22 mouse cellular contexts compared by ENCODE assay signal in genomic region chr9:96095192-96095591, GRCm38 (mm10). TPM values are rescaled to one million over a fixed set of nuclear protein-coding genes. Genes with fewer than 3 reads are reported as not detected.
A peak's percentile ranks its signal among the peaks of the same experiment; 100 is the strongest.
DNase-seq lines count a peak whose midpoint lies in the region; ATAC-seq lines count a peak whose summit lies in the region.
"Had no signal": no experiment of that assay in that cellular context is flagged by ENCODE, and none has a peak within 500 bp of the region (broad histone marks: within the 10 kb centered on the region; RNA-seq: fewer than 3 reads in every experiment).

No protein-coding gene starts in this region.

- H3K27me3 ChIP-seq in forebrain, embryonic 12.5 days: no peaks in the 10 kb centered on the region
- H3K27me3 ChIP-seq: embryonic facial prominence, embryonic 12.5 days; embryonic facial prominence, embryonic 15.5 days; forebrain, embryonic 15.5 days; hindbrain, embryonic 12.5 days; hindbrain, embryonic 15.5 days had no signal

- no peaks in the 10 kb centered on the region for H3K36me3 ChIP-seq in forebrain, embryonic 12.5 days (replicated peaks)
- H3K36me3 ChIP-seq: embryonic facial prominence, embryonic 12.5 days; embryonic facial prominence, embryonic 15.5 days; forebrain, embryonic 15.5 days; G1E; heart, embryonic 10.5 days; hindbrain, embryonic 12.5 days; hindbrain, embryonic 15.5 days had no signal

- no peak overlapping the region for H3K9ac ChIP-seq in forebrain, embryonic 12.5 days
- H3K9ac ChIP-seq: embryonic facial prominence, embryonic 12.5 days; embryonic facial prominence, embryonic 15.5 days; forebrain, embryonic 15.5 days; hindbrain, embryonic 12.5 days; hindbrain, embryonic 15.5 days had no signal

- ATAC-seq in megakaryocyte-erythroid progenitor cell, adult 5-6 weeks (replicated peaks; ENCODE audit: low FRiP score, low TSS enrichment, poor library complexity, severe bottlenecking): peak; percentile 96
- ATAC-seq in forebrain, embryonic 12.5 days (ENCODE audit: low FRiP score): no peak
- ATAC-seq: activated CD4-positive, CD25-positive, alpha-beta regulatory T cell, adult 4 months; forebrain, embryonic 15.5 days had no signal

- 81% methylated on average over 1 of the region's 1 CpGs for whole genome bisulfite sequencing in forebrain, embryonic 12.5 days

- peaks cover 33% of the 10 kb centered on the region for H3K9me3 ChIP-seq in forebrain, embryonic 12.5 days
- H3K9me3 ChIP-seq: hindbrain, embryonic 15.5 days had no signal

- no peaks in the 10 kb centered on the region for H3K4me1 ChIP-seq in forebrain, embryonic 12.5 days
- H3K4me1 ChIP-seq: embryonic facial prominence, embryonic 12.5 days; embryonic facial prominence, embryonic 15.5 days; forebrain, embryonic 15.5 days; heart, embryonic 10.5 days; hindbrain, embryonic 12.5 days; hindbrain, embryonic 15.5 days had no signal

- H3K27ac ChIP-seq in forebrain, embryonic 12.5 days: no peak overlapping the region
- H3K27ac ChIP-seq: embryonic facial prominence, embryonic 12.5 days; embryonic facial prominence, embryonic 15.5 days; forebrain, embryonic 15.5 days; heart, adult 2 months; heart, embryonic 10.5 days; hindbrain, embryonic 12.5 days; hindbrain, embryonic 15.5 days had no signal

- no peak overlapping the region for H3K4me3 ChIP-seq in forebrain, embryonic 12.5 days (replicated peaks)
- H3K4me3 ChIP-seq: embryonic facial prominence, embryonic 12.5 days; embryonic facial prominence, embryonic 15.5 days; forebrain, embryonic 15.5 days; heart, adult 2 months; heart, embryonic 10.5 days; hindbrain, embryonic 12.5 days; hindbrain, embryonic 15.5 days had no signal

- DNase-seq in cerebellum, postnatal 14 days: peak; percentile 5 to 14
- no peak for DNase-seq in cerebellum, adult 8-10 months
- DNase-seq in right cerebral cortex, postnatal 14 days: peak; percentile 9
- DNase-seq in right cerebral cortex, adult 18-20 months: no peak
- DNase-seq: adrenal gland, adult 8-10 months; adrenal gland, postnatal 25 days; B cell, adult 2 months; cerebellum, adult 11-12 months; cerebellum, adult 9-10 months; cerebellum, postnatal 25 days; gastrocnemius, postnatal 25 days; heart, adult 2 months had no signal

- H3K4me2 ChIP-seq in forebrain, embryonic 12.5 days: no peak overlapping the region
- H3K4me2 ChIP-seq: embryonic facial prominence, embryonic 12.5 days; embryonic facial prominence, embryonic 15.5 days; forebrain, embryonic 15.5 days; hindbrain, embryonic 12.5 days; hindbrain, embryonic 15.5 days had no signal

RNA-seq across cellular contexts. Expression of gene Gk5, which starts 24.0 kb away (rescaled TPM):
- 1.4 and 1.5 TPM in 2 replicates for total RNA-seq in megakaryocyte-erythroid progenitor cell, adult 5-6 weeks (2014; fragmentation: Nextera tagmentation)
- total RNA-seq in megakaryocyte-erythroid progenitor cell, adult 5-6 weeks (2017): 2.0 and 3.5 TPM in 2 replicates
- polyA plus RNA-seq in forebrain, embryonic 12.5 days (2016; fragmentation: Nextera tagmentation; extraction: Ambion mirVana): 3.0 and 4.3 TPM in 2 replicates

Comparison
In these comparisons a context has a peak if more than half of its experiments do, and no peak if none do; other contexts are left out.
1. DNase-seq: peak in cerebellum, postnatal 14 days (2 of 2) and right cerebral cortex, postnatal 14 days (single experiment); none in cerebellum, adult 8-10 months (single experiment) and right cerebral cortex, adult 18-20 months (single experiment).